Mouse (Mus musculus) kidney, adult 2 months (tissue): Measurements from ENCODE around the gene Ifnar1. TPM values are rescaled to one million over a fixed set of nuclear protein-coding genes. Genes with fewer than 3 reads are reported as not detected.

Source experiments
- DNase-seq: peaks from one replicate; pipeline ENCODE4 v3.0.0; 2021
- H3K27ac ChIP-seq: fragments of 200-500 bp; 2 replicates; pipeline ENCODE4 v1.5.1; 2012; ENCODE audit warnings: low read depth, low read length, control low read depth, inconsistent platforms; ENCODE audit not compliant: insufficient read depth
- H3K27me3 ChIP-seq: fragments of 200-500 bp; replicated peaks from 2 replicates; pipeline ENCODE4 v1.6.1; 2012; ENCODE audit warnings: mild to moderate bottlenecking, moderate library complexity, low read length, inconsistent platforms; ENCODE audit not compliant: control insufficient read depth, insufficient read depth
- H3K36me3 ChIP-seq: fragments of 200-500 bp; 2 replicates; pipeline ENCODE4 v1.6.1; 2012; ENCODE audit warnings: mild to moderate bottlenecking, moderate library complexity, low read length, inconsistent platforms; ENCODE audit not compliant: control insufficient read depth, insufficient read depth
- H3K4me1 ChIP-seq: fragments of 200-500 bp; 2 replicates; pipeline ENCODE4 v1.6.1; 2011; ENCODE audit warnings: low read length; ENCODE audit not compliant: control insufficient read depth, insufficient read depth
- H3K4me3 ChIP-seq: fragments of 200-500 bp; 2 replicates; pipeline ENCODE4 v1.5.1; 2011; ENCODE audit warnings: mild to moderate bottlenecking, low read depth, low read length, control low read depth; ENCODE audit not compliant: insufficient read depth
- CTCF ChIP-seq: fragments of 200-500 bp; conservative IDR thresholded peaks from 2 replicates; pipeline ENCODE4 v1.5.1; 2011; ENCODE audit warnings: low read depth, mild to moderate bottlenecking, control low read depth, low read length, moderate library complexity, mixed read lengths; ENCODE audit not compliant: insufficient read depth, insufficient read length
- POLR2A ChIP-seq: fragments of 200-500 bp; IDR thresholded peaks from one replicate; pipeline ENCODE4 v1.6.1; 2011; ENCODE audit warnings: low read depth, low read length, control low read depth
- whole genome bisulfite sequencing: fragments of 180-500 bp; shearing (Covaris S2); methylation state at CpG from one replicate; pipeline ENCODE4 v1.1.7; 2018; 5-methylcytosine and 5-hydroxymethylcytosine counted together
- polyA plus RNA-seq: library from polyadenylated mRNA; depleted of rRNA; stranded (reverse); fragments of >200 nt; gene quantifications from 2 replicates; pipeline ENCODE4 v1.2.3, GENCODE M21; 2012

Ifnar1 gene
- polyA plus RNA-seq, 1 experiment, result 22.2 TPM

- H3K36me3 ChIP-seq, result peaks cover 2% of the 10 kb centered on the region; the same call in 1 of the 2 replicates
- TF ChIP-seq CTCF, result no peak
- TF ChIP-seq POLR2A, result no peak
- H3K4me3 ChIP-seq, result no peak overlapping the region
- no peaks in the 10 kb centered on the region for H3K27me3 ChIP-seq
- 81% methylated on average over 2 of the region's 2 CpGs for WGBS
- DNase-seq, result no peak
- no peak overlapping the region for H3K27ac ChIP-seq
- H3K4me1 ChIP-seq, result peaks cover 10% of the 10 kb centered on the region; the same call in 1 of the 2 replicates
Observed at GRCm38 (mm10) chr16:91488066-91488465, 3.0 kb downstream of the Ifnar1 start.

GRCm38 (mm10) chr16:91490897-91491296, 5.9 kb downstream of the Ifnar1 start:
- H3K4me1 ChIP-seq, result peaks cover 5% of the 10 kb centered on the region; the same call in 1 of the 2 replicates
- no peak for TF ChIP-seq POLR2A
- no peak for TF ChIP-seq CTCF
- peaks cover 4% of the 10 kb centered on the region; the same call in 1 of the 2 replicates for H3K36me3 ChIP-seq
- H3K27me3 ChIP-seq, result no peaks in the 10 kb centered on the region
- no peak overlapping the region for H3K4me3 ChIP-seq
- no peak for DNase-seq
- 0 out of 2 replicates have a peak overlapping the region, but pooled peaks have one; percentile 32 for H3K27ac ChIP-seq
- WGBS, result 67% methylated on average over 4 of the region's 4 CpGs

DNA sequence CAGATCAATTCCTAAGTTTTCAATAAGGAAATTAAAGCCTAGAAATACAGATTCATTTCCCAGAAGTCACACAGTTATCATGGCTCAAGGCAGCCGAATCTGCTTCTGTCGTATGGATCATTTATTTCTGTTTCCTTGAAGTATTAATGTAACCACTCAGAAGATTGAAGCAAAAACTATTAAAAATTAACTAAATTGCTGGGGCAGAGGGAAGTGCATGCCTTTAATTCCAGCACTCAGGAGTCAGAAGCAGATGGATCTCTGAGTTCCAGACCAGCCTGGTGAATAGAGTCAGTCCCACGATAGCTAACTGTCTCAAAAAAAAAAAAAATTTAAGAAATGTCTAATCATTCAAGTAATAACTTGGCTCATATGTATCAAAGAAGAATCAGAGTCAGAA, 6.4 kb downstream of the Ifnar1 start:
- no peak for TF ChIP-seq CTCF
- TF ChIP-seq POLR2A, result no peak
- WGBS, result 31% methylated on average over 3 of the region's 3 CpGs
- DNase-seq, result peak; percentile 52

DNA sequence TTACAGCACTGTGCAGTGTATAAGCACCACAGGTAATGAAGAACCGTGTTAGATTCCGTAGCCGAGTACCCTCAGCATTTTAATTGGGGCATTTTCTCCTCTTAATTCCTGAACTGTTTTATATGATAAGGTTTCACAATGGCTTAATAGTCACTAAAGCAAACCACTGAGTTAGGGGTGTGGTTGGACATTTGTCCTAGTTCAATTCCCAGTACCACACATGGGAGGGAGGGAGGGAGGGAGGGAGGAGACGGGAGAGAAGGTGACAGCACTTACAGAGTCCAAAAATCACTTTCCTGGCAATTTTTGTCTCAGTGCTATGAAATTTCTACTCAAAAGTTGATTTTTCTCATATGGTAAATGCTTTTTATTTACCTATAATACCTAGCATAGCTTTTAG, 10.5 kb downstream of the Ifnar1 start:
- Histone ChIP-seq H3K4me1 (peaks cover 9% of the 10 kb centered on the region; the same call in 1 of the 2 replicates), H3K4me3 (no peak overlapping the region), H3K36me3 (peaks cover 4% of the 10 kb centered on the region; the same call in 1 of the 2 replicates), H3K27ac (no peak overlapping the region), H3K27me3 (no peaks in the 10 kb centered on the region)
- TF ChIP-seq CTCF (no peak), POLR2A (no peak)
- no peak for DNase-seq
- WGBS, result 84% methylated on average over 4 of the region's 4 CpGs

More for the DNA sequence above, 6.4 kb downstream of the Ifnar1 start:
- Histone ChIP-seq H3K27me3 (no peaks in the 10 kb centered on the region), H3K36me3 (peaks cover 4% of the 10 kb centered on the region; the same call in 1 of the 2 replicates), H3K27ac (no peak overlapping the region), H3K4me1 (peaks cover 3% of the 10 kb centered on the region; the same call in 1 of the 2 replicates), H3K4me3 (no peak overlapping the region)

DNA sequence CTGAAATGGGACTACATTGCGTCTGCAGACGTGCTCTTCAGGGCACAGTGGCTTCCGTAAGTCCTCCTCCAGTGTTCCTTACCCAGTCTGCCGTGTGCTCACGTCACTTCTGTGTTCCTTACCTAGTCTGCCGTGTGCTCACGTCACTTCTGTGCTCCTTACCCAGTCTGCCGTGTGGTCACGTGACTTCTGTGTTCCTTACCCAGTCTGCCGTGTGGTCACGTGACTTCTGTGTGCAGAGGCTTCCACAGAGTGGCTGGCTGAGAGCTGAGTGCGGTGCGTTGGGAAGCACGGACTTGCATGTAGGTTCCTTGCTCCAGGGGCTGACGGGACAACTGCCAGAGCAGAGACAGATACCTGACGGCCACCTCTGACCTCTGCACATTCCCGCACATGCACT, 11.2 kb downstream of the Ifnar1 start:
- TF ChIP-seq POLR2A (no peak), CTCF (no peak)
- peaks cover 9% of the 10 kb centered on the region; the same call in 1 of the 2 replicates for H3K4me1 ChIP-seq
- no peak overlapping the region for H3K4me3 ChIP-seq
- peaks cover 4% of the 10 kb centered on the region; the same call in 1 of the 2 replicates for H3K36me3 ChIP-seq
- WGBS, result 93% methylated on average over 17 of the region's 17 CpGs
- H3K27ac ChIP-seq, result no peak overlapping the region
- H3K27me3 ChIP-seq, result no peaks in the 10 kb centered on the region
- DNase-seq, result peak; percentile 23

DNA sequence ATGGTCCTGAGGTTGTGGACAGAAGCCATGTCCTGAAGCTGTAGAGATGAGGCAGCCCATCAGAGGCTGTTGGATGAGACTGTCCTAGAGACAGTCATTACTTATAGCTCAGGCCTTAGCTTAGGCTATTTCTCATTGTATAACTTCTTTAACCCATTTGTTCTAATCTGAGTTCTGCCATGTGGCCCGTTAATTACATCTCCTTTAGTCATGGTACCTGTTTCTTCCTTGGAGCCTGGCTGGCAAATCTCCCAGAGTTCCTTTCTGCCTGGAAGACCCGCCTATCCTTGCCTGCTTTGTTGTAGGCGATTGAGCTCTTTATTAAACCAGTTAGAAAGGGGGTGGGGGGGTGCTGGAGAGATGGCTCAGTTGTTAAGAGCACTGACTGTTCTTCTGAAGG, 11.7 kb downstream of the Ifnar1 start:
- Histone ChIP-seq H3K4me1 (peaks cover 9% of the 10 kb centered on the region; the same call in 1 of the 2 replicates), H3K27me3 (no peaks in the 10 kb centered on the region), H3K36me3 (peaks cover 4% of the 10 kb centered on the region; the same call in 1 of the 2 replicates), H3K27ac (no peak overlapping the region), H3K4me3 (no peak overlapping the region)
- DNase-seq, result no peak
- TF ChIP-seq CTCF (no peak), POLR2A (no peak)
- 91% methylated on average over 3 of the region's 3 CpGs for WGBS

- Histone ChIP-seq H3K27ac (no peak overlapping the region), H3K36me3 (peaks cover 2% of the 10 kb centered on the region; the same call in 1 of the 2 replicates), H3K27me3 (no peaks in the 10 kb centered on the region), H3K4me3 (no peak overlapping the region), H3K4me1 (peaks cover 6% of the 10 kb centered on the region; the same call in 1 of the 2 replicates)
- DNase-seq, result peak; percentile 78
- no peak for TF ChIP-seq POLR2A
- TF ChIP-seq CTCF, result no peak
- 54% methylated on average over 7 of the region's 7 CpGs for WGBS
Observed at GRCm38 (mm10) chr16:91498041-91498440, 13.0 kb downstream of the Ifnar1 start.
